Mouse (Mus musculus) urinary bladder, adult 18-20 months (tissue): ENCODE results near the gene Slc8b1.

Experiments used
- DNase-seq, 2 experiments: peaks; one replicate each; pipeline ENCODE4 v3.0.0; 2022; ENCODE audit warnings: low spot score in 2 of 2, mixed read lengths in 2 of 2

Gene Slc8b1

DNA sequence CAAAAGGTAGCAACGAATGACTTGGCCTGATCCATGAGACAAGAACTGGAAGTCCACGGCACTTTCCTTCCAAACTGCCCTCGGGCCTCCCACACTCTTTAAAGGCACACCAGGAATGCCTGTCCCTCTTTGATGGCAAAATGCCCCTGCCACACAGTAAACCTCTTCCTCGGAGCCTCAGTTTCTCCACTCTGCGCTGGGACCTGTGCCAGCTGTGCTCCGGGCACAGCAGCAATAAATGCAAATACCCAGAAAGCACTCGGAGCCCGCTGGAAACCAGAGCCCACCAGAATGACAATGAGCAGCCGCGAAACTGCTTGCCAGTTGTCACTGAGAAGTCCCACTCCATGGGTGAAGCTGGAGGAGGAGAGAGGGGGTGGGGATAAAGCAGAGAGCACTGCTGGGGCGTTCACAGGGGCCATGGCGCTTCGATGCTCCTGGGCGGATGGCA is 56.8 kb downstream of the Slc8b1 start:
- DNase-seq = no peak

- DNase-seq = no peak
Measured at GRCm38 (mm10) chr5:120568336-120568768, 57.4 kb downstream of the Slc8b1 start.

GRCm38 (mm10) chr5:120568964-120569363 is 58.0 kb downstream of the Slc8b1 start:
- DNase-seq = no peak

DNA sequence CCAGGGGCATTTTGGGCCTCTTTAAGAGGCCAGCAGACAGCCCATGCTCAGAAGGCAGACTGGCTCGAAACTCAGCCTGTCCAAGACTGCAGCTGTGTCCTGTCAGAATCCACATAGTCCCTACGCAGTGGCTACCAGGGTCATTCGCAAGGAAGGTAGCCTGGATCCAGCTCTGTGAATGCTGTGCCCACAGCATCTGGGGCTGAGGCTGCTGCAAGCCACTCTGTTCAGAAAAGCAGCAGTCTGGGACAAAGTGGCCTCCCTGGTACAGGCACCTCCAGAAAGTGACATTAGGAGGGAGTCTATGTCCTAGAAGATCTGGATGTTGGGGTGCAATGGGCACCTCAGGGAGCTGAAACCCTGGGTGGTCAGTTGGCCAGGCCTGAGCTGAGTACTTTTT is 58.8 kb downstream of the Slc8b1 start:
- no peak for DNase-seq

DNA sequence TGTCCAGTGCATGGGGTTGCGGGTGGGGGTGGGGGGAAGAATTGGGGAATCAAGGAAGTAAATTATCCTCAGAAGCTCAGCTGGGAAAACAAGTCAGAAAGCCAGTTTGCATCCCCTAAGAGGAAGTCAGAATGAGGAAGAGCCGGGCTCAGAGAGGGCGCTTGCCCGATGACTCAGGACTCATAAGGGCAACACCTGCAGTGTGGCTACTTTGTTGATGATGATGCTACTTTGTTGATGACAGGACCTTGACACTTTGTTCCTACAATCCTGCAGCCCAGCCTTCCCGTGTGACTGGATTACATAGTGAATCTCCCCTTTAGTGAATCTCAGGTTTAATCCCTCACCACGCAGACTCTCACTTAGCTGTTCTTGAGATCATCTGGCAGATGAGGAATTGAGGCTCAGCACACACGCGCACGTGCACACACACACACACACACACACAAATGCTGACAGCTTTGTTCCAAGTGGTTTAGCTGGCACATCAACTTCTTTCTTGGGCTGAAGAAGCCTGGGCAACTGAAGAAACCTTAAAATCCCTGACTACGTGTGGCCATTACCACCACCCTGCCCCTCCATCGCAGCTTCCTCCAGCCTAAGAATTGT is 59.4 kb downstream of the Slc8b1 start:
- no peak for DNase-seq

DNA sequence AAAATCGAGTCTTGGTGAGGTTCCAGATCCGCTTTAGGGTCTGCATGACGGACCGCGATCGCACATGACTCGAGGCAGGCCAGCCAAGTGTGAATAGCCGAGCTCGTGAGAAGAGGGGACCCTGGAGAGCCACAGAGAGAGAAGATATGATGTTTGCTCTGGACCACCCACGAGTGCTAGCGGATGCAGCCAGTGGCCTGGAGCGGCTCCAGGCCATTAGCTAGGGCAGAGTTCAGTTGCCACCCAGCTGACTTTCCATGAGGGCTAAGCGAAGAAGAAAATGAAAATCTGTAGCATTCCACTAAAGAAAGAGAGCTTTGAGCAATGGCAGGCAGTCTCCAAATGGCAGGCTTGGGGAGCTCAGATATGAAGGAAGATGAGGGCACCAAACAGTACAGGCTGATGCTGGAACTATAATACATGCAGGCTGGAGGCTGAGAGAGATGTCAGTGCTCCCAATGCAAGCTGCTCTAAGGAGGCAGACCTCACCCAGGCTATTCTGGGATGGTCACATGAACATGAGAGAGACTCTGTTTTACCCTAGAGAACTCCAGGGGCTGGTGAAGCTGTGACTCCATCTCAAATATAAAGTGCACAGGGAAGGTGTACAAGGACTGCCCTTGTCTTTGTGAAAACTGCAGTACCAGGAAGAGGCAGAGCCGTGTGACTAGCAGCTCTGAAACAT is 60.2 kb downstream of the Slc8b1 start:
- no peak for DNase-seq

- no peak for DNase-seq
Measured at GRCm38 (mm10) chr5:120574469-120575063, 63.6 kb downstream of the Slc8b1 start.

DNA sequence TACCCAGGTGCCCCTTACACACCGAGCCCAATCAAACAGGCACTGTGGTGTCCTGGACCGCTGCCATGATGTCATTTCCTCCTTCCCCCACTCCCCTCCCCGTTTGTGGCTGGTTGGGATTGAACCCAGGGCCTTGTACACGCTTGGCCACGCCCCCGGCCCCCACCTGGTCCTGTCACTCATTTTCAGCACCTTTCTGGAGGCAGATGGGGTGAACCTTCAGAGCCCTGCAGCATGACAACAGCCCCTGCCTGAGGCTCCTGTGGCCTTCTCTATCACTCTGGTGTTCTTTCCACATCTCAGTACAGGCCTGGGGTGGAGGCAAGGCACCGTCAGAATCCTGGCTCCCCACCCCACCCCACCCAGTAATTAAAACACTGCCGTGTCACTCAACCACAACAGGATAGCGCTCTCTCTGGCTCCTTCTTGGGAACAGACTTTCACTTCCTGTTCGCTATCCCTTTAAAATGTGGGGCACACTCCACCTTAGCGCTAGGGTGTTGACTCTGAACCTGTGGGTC is 65.9 kb downstream of the Slc8b1 start:
- DNase-seq = no peak

- peak in 1 of 2 experiments; percentile 37 for DNase-seq
Measured at GRCm38 (mm10) chr5:120577935-120578441, 67.0 kb downstream of the Slc8b1 start.

DNA sequence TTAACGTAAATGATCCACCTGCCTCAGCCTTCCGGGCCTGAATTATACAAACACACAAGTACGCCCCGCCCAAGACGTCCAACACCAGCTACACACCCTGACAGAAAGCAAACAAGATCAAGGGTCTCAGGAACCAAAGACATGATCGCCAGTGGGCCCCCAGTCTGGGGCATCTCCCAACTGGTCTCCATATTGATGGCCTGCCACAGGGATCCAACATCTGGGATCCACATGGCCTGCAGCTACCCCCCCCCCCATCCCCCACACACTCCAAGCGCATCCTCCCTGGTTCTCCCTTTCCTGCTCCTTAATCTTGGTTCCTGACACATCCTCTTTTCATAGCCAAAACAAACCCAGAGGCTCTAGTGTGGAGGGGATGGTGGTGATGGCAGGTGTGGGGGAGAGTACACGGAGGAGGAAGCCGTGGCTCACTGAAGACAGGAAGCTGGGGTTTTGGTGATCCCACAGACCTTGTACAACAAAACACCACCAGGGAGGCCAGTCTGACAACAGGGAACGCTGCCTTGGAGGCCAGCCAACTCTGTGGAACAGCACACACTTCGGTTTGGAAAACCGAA is 67.6 kb downstream of the Slc8b1 start:
- DNase-seq = no peak

DNA sequence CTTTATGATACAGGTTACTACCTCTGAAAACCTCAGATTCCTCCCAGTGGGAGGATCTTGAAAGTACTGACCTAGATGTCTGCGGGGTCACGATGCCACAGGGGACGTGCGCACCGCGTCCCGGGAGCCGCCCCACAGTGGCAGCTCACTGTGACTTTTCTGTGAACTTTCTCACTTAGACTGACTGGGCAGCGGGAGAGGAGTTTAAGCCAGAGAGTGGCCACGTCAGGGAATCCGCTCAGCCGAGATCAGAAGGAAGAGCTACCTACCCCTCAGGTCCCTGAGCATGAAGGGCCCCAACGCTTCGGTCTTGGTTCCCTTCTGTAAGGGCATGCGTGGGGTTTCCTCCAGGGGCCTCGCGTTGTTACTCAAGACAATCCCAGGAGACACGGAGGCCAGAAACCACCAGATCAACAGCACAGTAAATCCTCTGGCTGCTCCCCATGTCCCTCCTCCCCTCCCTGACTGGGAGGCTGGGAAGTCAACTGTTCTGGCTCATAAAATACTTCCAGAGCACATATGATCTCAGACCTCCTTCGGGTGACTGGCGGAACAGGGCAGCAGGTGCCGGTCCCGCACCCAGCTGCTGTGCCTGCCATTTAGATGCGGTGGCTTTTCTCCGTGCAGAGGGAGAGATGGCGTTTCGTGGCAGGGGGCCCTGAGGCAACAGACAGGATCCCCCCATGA is 68.4 kb downstream of the Slc8b1 start:
- peak in 1 of 2 experiments; percentile 77 for DNase-seq

DNA sequence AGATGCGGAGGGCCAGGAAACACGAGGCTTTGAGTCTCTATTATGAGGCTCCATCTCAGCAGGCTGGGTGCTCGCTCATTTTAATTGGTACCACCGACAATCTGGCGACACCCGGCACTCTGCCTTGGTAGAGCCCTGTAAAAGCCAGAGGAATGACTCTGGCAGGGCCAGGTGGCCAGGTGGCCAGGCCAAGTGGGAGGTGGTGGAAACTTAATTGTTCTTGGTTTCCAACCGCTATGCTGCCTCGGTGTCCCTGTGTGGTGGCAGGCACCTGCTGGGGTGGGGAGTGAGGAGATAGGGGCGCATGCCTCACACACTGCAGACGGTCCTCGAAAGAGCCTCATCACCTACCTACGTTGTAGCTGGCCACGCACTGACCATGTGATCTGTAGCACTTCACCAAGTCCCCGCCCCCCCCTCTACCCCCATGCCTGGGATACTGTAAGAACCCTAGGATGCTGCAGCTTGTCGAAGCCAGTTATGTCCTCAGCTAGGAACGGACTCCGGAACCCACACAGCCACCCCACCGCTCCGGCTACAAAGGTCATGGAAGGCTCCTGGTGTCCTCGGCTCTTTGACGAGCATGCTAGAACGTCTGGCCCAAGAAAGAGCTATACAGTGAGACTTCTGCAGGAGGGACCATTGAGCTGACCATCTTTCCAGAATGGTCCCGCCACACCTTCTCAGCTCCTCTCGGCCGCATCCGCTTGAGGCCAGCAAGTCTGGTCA is 69.1 kb downstream of the Slc8b1 start:
- DNase-seq = no peak

DNA sequence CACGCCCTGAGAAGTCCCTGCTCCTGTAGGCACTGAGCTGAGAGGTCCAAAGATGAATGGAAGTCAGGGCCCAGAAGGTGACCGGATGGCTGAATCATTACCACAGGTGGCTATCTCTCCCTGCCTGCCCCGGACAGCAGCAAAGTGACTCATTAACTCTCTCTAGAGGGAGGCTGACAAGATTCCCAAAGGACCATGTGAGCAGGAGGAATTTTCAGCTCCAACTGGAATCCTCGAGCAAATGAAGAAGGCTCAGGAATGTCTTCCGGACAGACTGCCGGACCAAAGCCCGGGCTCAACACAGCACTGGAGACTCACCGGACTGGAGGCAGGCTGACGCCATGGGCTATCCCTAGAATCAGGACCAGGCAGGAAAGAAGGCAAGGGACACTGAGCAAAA is 71.0 kb downstream of the Slc8b1 start:
- DNase-seq = no peak

- DNase-seq = no peak
Measured at GRCm38 (mm10) chr5:120583511-120583910, 72.5 kb downstream of the Slc8b1 start.
